Mouse (Mus musculus) frontal cortex, postnatal 36 days (tissue): Measurements from ENCODE around the gene Mageb2.
"Not testable (repeated sequence)": the region's sequence is repeated elsewhere in the genome, so short reads cannot be mapped to it uniquely, and the experiment has no call there.

ENCODE experiments used
- DNase-seq, 2 experiments: peaks; one replicate each; pipeline ENCODE4 v3.0.0; 2022; ENCODE audit warnings: low spot score in 2 of 2

The Mageb2 gene

DNA sequence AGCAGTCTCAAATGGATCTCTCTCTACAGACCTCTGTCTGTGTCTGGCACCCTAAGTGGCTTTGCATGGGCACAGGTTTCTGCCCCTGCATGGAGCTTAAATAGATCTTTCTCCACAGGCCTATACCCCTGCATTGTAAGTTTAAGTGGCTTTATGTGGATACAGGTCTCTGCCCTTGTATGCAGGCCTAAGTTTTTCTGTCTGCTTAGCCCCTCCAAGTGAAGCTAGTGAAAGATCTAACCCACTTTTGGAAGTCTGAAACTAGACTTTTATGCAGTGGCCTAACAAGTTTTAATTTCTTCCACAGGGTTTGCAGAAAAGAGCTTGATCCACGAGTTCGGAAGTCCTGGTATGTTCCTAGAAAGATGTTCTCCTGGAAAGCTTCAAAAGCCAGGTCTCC is at the start of gene Mageb2:
Gene Mageb2, plus strand, starts transcription at position 301 of the 400 bp plus-strand sequence.
- not testable (repeated sequence) for DNase-seq

DNA sequence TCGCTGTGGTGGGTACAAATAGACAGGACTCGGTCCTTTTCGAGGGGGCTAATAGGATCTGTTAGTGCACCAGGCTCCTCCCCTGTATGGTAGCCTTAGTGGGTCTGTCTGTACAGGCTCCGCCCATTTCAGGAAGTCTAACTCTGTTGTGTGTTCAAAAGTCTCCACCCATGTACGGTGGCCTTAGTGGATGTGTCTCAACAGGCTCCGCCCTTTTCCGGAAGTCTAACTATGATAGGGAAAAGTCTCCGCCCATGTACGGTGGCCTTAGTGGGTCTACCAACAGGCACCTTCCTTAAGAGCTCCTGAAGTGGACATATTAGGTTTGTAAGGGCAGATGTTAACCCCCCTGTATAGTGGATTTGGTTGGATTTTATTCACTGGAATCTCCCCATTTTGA is 18.2 kb upstream of the Mageb2 start:
- DNase-seq = not testable (repeated sequence)
